Comparison of ENCODE assay signal across 29 mouse cellular contexts in genomic region chr15:11287780-11288179, GRCm38 (mm10).
DNase-seq lines count a peak whose midpoint lies in the region; ATAC-seq lines count a peak whose summit lies in the region.
"Had no signal": no experiment of that assay in that cellular context is flagged by ENCODE, and none has a peak within 500 bp of the region (broad histone marks: within the 10 kb centered on the region; RNA-seq: fewer than 3 reads in every experiment).

No protein-coding gene starts in this region.

- no peaks in the 10 kb centered on the region for H3K9me3 ChIP-seq in heart, embryonic 12.5 days (replicated peaks)
- H3K9me3 ChIP-seq: embryonic facial prominence, embryonic 12.5 days; heart, embryonic 13.5 days; limb, embryonic 12.5 days had no signal

- H3K27ac ChIP-seq in heart, embryonic 12.5 days (ENCODE audit: poor library complexity, severe bottlenecking): no peak overlapping the region
- H3K27ac ChIP-seq: embryonic facial prominence, embryonic 12.5 days; heart, embryonic 13.5 days; limb, embryonic 12.5 days; stomach, postnatal 0 days had no signal

- H3K4me2 ChIP-seq in heart, embryonic 12.5 days: no peak overlapping the region
- H3K4me2 ChIP-seq: embryonic facial prominence, embryonic 12.5 days; heart, embryonic 13.5 days; limb, embryonic 12.5 days; liver, embryonic 11.5 days had no signal

- no peaks in the 10 kb centered on the region for H3K36me3 ChIP-seq in heart, embryonic 12.5 days
- H3K36me3 ChIP-seq: embryonic facial prominence, embryonic 12.5 days; heart, embryonic 13.5 days; limb, embryonic 12.5 days had no signal

- H3K27me3 ChIP-seq in heart, embryonic 12.5 days (replicated peaks): no peaks in the 10 kb centered on the region
- H3K27me3 ChIP-seq: embryonic facial prominence, embryonic 12.5 days; heart, embryonic 13.5 days had no signal

- peak; percentile 12 to 24 for DNase-seq in cerebellum, postnatal 14 days
- DNase-seq in cerebellum, postnatal 36 days: no peak
- peak; percentile 23 for DNase-seq in heart, postnatal 4 days
- DNase-seq in left cerebral cortex, postnatal 4 days: peak; percentile 46
- DNase-seq in left cerebral cortex, adult 11 months (ENCODE audit: low spot score): no peak
- DNase-seq in adipocyte (ENCODE audit: low spot score): peak; percentile 29
- DNase-seq in frontal cortex, postnatal 14 days (ENCODE audit: low spot score in 2 of 2): no peak
- DNase-seq: adrenal gland, postnatal 25 days; cerebellum, adult 2 months; embryo, embryonic 11 days; gastrocnemius, postnatal 25 days; heart, adult 18-20 months; kidney, adult 9 months; kidney, postnatal 10 days; layer of hippocampus, postnatal 36 days; lung, postnatal 14 days; midbrain, embryonic 14.5 days; right cerebral cortex, postnatal 4 days; thymus, adult 18-20 months; thymus, postnatal 25 days had no signal

- intact Hi-C loops in left cerebral cortex, postnatal 4 days (cut with DNase I): no loop called here

- H3K4me1 ChIP-seq in heart, embryonic 12.5 days (replicated peaks): no peaks in the 10 kb centered on the region
- H3K4me1 ChIP-seq: embryonic facial prominence, embryonic 12.5 days; heart, embryonic 13.5 days; limb, embryonic 12.5 days had no signal

- ATAC-seq in heart, embryonic 12.5 days (ENCODE audit: insufficient number of reproducible peaks, low FRiP score): no peak
- ATAC-seq: forebrain, embryonic 14.5 days; intestine, postnatal 0 days; Patski had no signal

- H3K4me3 ChIP-seq in heart, embryonic 12.5 days: no peak overlapping the region
- H3K4me3 ChIP-seq: embryonic facial prominence, embryonic 12.5 days; heart, embryonic 13.5 days; limb, embryonic 12.5 days had no signal

- 84% methylated on average over 3 of the region's 3 CpGs for WGBS in heart, embryonic 12.5 days

- no peak overlapping the region for H3K9ac ChIP-seq in heart, embryonic 12.5 days
- H3K9ac ChIP-seq: embryonic facial prominence, embryonic 12.5 days; heart, embryonic 13.5 days; limb, embryonic 12.5 days had no signal

Comparison
In these comparisons a context has a peak if more than half of its experiments do, and no peak if none do; other contexts are left out.
1. DNase-seq: peak in cerebellum, postnatal 14 days (2 of 2), heart, postnatal 4 days (single experiment), left cerebral cortex, postnatal 4 days (single experiment) and adipocyte (single experiment); none in cerebellum, postnatal 36 days (0 of 2), left cerebral cortex, adult 11 months (single experiment) and frontal cortex, postnatal 14 days (0 of 2).